11 mouse cellular contexts compared by ENCODE assay signal in genomic region chr11:29645411-29646066, GRCm38 (mm10). TPM values are rescaled to one million over a fixed set of nuclear protein-coding genes. Genes with fewer than 3 reads are reported as not detected.
DNase-seq lines count a peak whose midpoint lies in the region; ATAC-seq lines count a peak whose summit lies in the region.
"Had no signal": no experiment of that assay in that cellular context is flagged by ENCODE, and none has a peak within 500 bp of the region (broad histone marks: within the 10 kb centered on the region; RNA-seq: fewer than 3 reads in every experiment).

No protein-coding gene starts in this region.

- peak; percentile 91 for DNase-seq in heart, adult 11 months
- no peak for DNase-seq in heart, postnatal 14 days
- peak; percentile 89 for DNase-seq in Muller cell, postnatal 12 days (ENCODE audit: inconsistent ontology term)
- no peak for DNase-seq in layer of hippocampus, postnatal 25 days (ENCODE audit: extremely low spot score in 1 of 2, low spot score in 1 of 2)
- no peak for DNase-seq in layer of hippocampus, postnatal 14 days (ENCODE audit: low spot score in 2 of 2)
- no peak for DNase-seq in spleen, postnatal 14 days (ENCODE audit: low spot score in 2 of 2)
- DNase-seq: kidney, adult 18-20 months; right cerebral cortex, postnatal 4 days had no signal

- intact Hi-C loops in heart, postnatal 14 days (cut with DNase I), result no loop called here

- WGBS in heart, embryonic 13.5 days, result 62% methylated on average over 5 of the region's 5 CpGs

- no peaks in the 10 kb centered on the region for H3K36me3 ChIP-seq in heart, embryonic 13.5 days

- H3K27me3 ChIP-seq in heart, embryonic 13.5 days (replicated peaks), result no peaks in the 10 kb centered on the region

- ATAC-seq in heart, embryonic 13.5 days (ENCODE audit: extremely low read depth, insufficient number of reproducible peaks, low FRiP score, low TSS enrichment), result no peak
- ATAC-seq in megakaryocyte, adult 5-6 weeks (ENCODE audit: poor library complexity, severe bottlenecking), result peak; percentile 37
- ATAC-seq: CD4-positive, CD25-positive, alpha-beta regulatory T cell, adult 4 months had no signal

- no peak overlapping the region for H3K4me2 ChIP-seq in heart, embryonic 13.5 days

- H3K9me3 ChIP-seq in heart, embryonic 13.5 days, result no peaks in the 10 kb centered on the region

- H3K27ac ChIP-seq in heart, embryonic 13.5 days (replicated peaks), result peak overlapping the region; percentile 51

- H3K4me1 ChIP-seq in heart, embryonic 13.5 days, result peaks cover 22% of the 10 kb centered on the region

- no peak overlapping the region; the same call in 1 of the 2 replicates for H3K9ac ChIP-seq in heart, embryonic 13.5 days

- H3K4me3 ChIP-seq in heart, embryonic 13.5 days, result no peak overlapping the region

RNA-seq across cellular contexts. Expression of gene Rtn4, which starts 47.2 kb away (rescaled TPM):
- 100 to 1,000 TPM; 113 to 115 TPM for total RNA-seq in heart, postnatal 14 days (2021)
- 56.7 and 60.7 TPM in 2 replicates for polyA plus RNA-seq in heart, embryonic 13.5 days (2015; fragmentation: Nextera tagmentation; extraction: Ambion mirVana)
- total RNA-seq in megakaryocyte, adult 5-6 weeks (2015), result 129 and 142 TPM in 2 replicates
- total RNA-seq in megakaryocyte, adult 5-6 weeks (2017), result 128 and 135 TPM in 2 replicates
- total RNA-seq in layer of hippocampus, postnatal 25 days (2021), result 100 to 1,000 TPM; 497 to 514 TPM
- total RNA-seq in layer of hippocampus, postnatal 14 days (2021), result 100 to 1,000 TPM; 489 to 496 TPM

Comparison
In these comparisons a context has a peak if more than half of its experiments do, and no peak if none do; other contexts are left out.
1. DNase-seq: peak in heart, adult 11 months (single experiment) and Muller cell, postnatal 12 days (single experiment); none in heart, postnatal 14 days (0 of 2), layer of hippocampus, postnatal 25 days (0 of 2), layer of hippocampus, postnatal 14 days (0 of 2) and spleen, postnatal 14 days (0 of 2).